Mouse (Mus musculus) midbrain, embryonic 11.5 days (tissue): ENCODE data around the gene Trex1. TPM values are rescaled to one million over a fixed set of nuclear protein-coding genes. Genes with fewer than 3 reads are reported as not detected.

Source experiments
- ATAC-seq: fragments of 200-750 bp; cut with Nextera tagmentation; 2 replicates; pipeline ENCODE4 v1.8.0; 2017; ENCODE audit warnings: moderate TSS enrichment, moderate library complexity; ENCODE audit not compliant: low FRiP score
- DNase-seq: peaks from one replicate; pipeline ENCODE4 v3.0.0; 2015; ENCODE audit warnings: low spot score; ENCODE audit errors: missing footprints
- H3K27ac ChIP-seq: fragments of 300-500 bp; sonication (generic); 2 replicates; pipeline ENCODE4 v1.5.1; 2014; ENCODE audit warnings: low read depth, low read length
- H3K27me3 ChIP-seq: fragments of 300-500 bp; sonication (generic); 2 replicates; pipeline ENCODE4 v1.6.1; 2014; ENCODE audit warnings: mild to moderate bottlenecking, low read length, moderate library complexity, mixed read lengths; ENCODE audit not compliant: control insufficient read depth, insufficient read depth
- H3K36me3 ChIP-seq: fragments of 300-500 bp; sonication (generic); 2 replicates; pipeline ENCODE4 v1.6.1; 2014; ENCODE audit warnings: mild to moderate bottlenecking, low read length, moderate library complexity, mixed read lengths; ENCODE audit not compliant: control insufficient read depth, insufficient read depth
- H3K4me1 ChIP-seq: fragments of 300-500 bp; sonication (generic); 2 replicates; pipeline ENCODE4 v1.6.1; 2014; ENCODE audit warnings: low read length; ENCODE audit not compliant: control insufficient read depth, insufficient read depth
- H3K4me2 ChIP-seq: fragments of 300-500 bp; sonication (generic); 2 replicates; pipeline ENCODE4 v1.6.1; 2014; ENCODE audit warnings: mild to moderate bottlenecking, moderate library complexity
- H3K4me3 ChIP-seq: fragments of 300-500 bp; sonication (generic); 2 replicates; pipeline ENCODE4 v1.5.1; 2014; ENCODE audit warnings: low read depth, low read length
- H3K9ac ChIP-seq: fragments of 300-500 bp; sonication (generic); 2 replicates; pipeline ENCODE4 v1.6.1; 2014; ENCODE audit warnings: low read length
- H3K9me3 ChIP-seq: fragments of 300-500 bp; sonication (generic); 2 replicates; pipeline ENCODE4 v1.6.1; 2016; ENCODE audit warnings: low read length; ENCODE audit not compliant: control insufficient read depth
- WGBS: fragments of 180-500 bp; shearing (Covaris S2); extraction: QIAGEN DNeasy Blood & Tissue Kit; methylation state at CpG from one replicate; pipeline ENCODE4 v1.1.7; 2014; 5-methylcytosine and 5-hydroxymethylcytosine counted together
- polyA plus RNA-seq: library from polyadenylated mRNA; unstranded; fragments of >200 nt; fragmentation: Nextera tagmentation; extraction: Ambion mirVana; gene quantifications from 2 replicates; pipeline ENCODE4 v1.2.1, GENCODE M21; 2014

Trex1 gene
- polyA plus RNA-seq: 7.1 and 7.3 TPM in 2 replicates

DNA sequence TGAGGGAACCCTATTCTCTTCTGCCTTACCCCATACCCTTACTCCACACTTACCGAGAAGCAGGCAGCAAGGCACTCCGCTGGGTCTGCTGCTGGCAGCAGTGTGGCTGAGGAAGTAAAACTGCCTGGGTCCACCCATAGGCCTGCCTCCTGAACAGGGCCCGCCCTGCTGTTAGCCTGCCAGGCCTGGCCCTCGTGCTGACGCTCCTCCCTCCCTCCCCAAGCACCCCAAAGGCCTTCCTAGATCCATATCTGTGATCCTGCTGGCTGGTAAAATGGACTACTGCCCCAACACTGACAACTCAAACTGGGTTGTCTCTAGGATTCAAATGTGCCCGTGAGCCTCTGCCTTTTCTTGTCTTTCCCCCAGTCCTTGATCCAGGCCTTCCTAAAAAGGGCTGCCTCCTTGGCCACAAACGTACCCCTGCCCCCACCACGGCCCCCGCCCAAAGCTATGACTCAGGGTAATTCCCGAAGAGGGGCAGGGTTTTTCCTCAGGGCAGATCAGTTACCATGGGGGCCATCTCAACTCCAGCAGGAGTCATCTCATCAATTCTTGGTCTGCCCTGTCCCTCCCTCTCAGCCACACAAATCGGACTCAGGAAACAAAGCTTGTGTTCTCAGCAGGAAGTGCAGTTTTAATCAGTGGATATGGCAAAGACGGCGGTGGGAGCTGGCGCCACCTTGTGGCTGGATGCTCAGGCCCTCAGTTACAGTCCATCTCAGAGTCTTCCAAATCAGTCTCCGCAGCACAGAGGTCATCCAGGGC, at the start of gene Trex1:
Gene Trex1, minus strand, starts transcription at position 599 of the 768 bp plus-strand sequence.
- 28% methylated on average over 15 of the region's 15 CpGs for WGBS
- H3K9me3 ChIP-seq: no peaks in the 10 kb centered on the region
- peaks cover 11% of the 10 kb centered on the region; the same call in 1 of the 2 replicates for H3K36me3 ChIP-seq
- peak within 1 kb of the TSS; percentile 41 for H3K9ac ChIP-seq
- H3K4me1 ChIP-seq: peaks cover 9% of the 10 kb centered on the region; the same call in 1 of the 2 replicates
- H3K4me3 ChIP-seq: peak within 1 kb of the TSS; percentile 6; the same call in 1 of the 2 replicates
- peak; percentile 77 for ATAC-seq
- peak within 1 kb of the TSS; percentile 5; the same call in 1 of the 2 replicates for H3K27ac ChIP-seq
- H3K27me3 ChIP-seq: no peaks in the 10 kb centered on the region
- peak; percentile 98 for DNase-seq
- peak within 1 kb of the TSS; percentile 20 for H3K4me2 ChIP-seq

DNA sequence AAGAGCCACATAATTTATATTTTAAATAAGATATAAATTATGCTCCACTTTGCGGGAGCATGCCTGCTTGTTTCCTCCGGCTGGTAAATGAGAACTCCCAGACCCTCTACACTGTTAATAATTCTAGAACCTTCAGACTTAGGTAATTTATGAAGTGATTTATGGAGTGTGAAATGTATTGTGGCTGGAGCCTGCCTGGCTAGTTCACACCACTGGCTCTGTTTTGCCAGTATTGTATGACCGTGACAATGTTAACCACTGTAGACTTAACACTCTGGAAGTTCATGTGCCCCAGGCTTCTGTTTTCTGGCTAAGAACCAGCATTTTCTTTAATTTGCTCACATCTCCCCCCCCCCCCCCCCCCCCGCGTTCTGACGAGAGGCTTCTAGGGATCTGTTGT, 47.8 kb upstream of the Trex1 start:
- H3K36me3 ChIP-seq: peaks cover 67% of the 10 kb centered on the region
- DNase-seq (no peak), ATAC-seq (no peak)
- no peak overlapping the region for H3K4me3 ChIP-seq
- H3K9ac ChIP-seq: no peak overlapping the region
- 92% methylated on average over 6 of the region's 6 CpGs for WGBS
- no peaks in the 10 kb centered on the region for H3K9me3 ChIP-seq
- no peak overlapping the region for H3K27ac ChIP-seq
- no peaks in the 10 kb centered on the region for H3K27me3 ChIP-seq
- H3K4me2 ChIP-seq: no peak overlapping the region
- H3K4me1 ChIP-seq: no peaks in the 10 kb centered on the region

DNA sequence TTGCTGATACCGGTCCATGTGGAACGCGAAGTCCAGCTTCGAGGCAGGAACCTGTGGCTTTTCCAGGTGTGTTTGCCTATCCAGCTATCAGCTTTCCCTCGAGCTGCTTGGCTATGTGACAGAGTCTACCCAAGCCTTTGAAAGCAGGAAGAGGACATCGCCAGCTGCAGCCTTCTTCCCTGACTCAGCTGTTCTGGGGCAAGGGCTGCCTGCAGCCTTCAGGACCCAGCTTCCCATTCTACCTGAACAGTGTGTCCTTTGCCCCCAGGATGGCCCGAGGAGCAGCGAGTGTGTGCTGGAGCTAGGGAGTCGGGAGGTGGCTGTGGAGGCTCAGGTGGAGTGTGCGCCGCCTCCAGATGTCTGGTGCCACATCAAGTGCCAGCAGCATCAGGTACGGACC, 46.1 kb upstream of the Trex1 start:
- Histone ChIP-seq H3K4me2 (no peak overlapping the region), H3K9me3 (no peaks in the 10 kb centered on the region), H3K4me1 (no peaks in the 10 kb centered on the region), H3K36me3 (peaks cover 55% of the 10 kb centered on the region), H3K27ac (no peak overlapping the region), H3K4me3 (no peak overlapping the region), H3K27me3 (no peaks in the 10 kb centered on the region), H3K9ac (no peak overlapping the region)
- DNase-seq (no peak), ATAC-seq (no peak)
- 96% methylated on average over 12 of the region's 12 CpGs for WGBS

DNA sequence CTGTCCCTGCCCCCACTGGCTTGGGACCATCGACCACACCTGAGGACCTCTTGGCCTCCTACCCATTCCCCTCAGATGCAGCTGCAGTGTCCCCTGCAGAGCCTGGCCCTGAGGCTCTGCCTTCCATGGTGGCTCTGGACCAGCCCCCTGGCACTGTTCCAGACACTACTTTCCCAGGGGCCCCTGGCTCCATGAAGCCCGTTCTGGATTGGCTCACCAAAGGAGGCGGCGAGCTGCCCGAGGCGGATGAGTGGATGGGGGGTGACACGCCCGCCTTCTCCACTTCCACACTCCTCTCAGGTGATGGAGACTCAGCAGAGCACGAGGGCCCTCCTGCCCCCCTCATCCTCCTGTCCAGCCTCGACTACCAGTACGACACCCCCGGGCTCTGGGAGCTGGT, 45.5 kb upstream of the Trex1 start:
- H3K9me3 ChIP-seq: no peaks in the 10 kb centered on the region

GRCm38 (mm10) chr9:109104083-109104482, 44.5 kb upstream of the Trex1 start:
- 81% methylated on average over 9 of the region's 9 CpGs for WGBS
- no peak overlapping the region for H3K9ac ChIP-seq

More for the DNA sequence above, 45.5 kb upstream of the Trex1 start:
- Histone ChIP-seq H3K9ac (no peak overlapping the region), H3K27me3 (no peaks in the 10 kb centered on the region), H3K4me2 (no peak overlapping the region), H3K4me3 (no peak overlapping the region), H3K27ac (no peak overlapping the region), H3K4me1 (no peaks in the 10 kb centered on the region), H3K36me3 (peaks cover 52% of the 10 kb centered on the region)
- no peak for ATAC-seq
- DNase-seq: no peak
- WGBS: 82% methylated on average over 12 of the region's 12 CpGs

DNA sequence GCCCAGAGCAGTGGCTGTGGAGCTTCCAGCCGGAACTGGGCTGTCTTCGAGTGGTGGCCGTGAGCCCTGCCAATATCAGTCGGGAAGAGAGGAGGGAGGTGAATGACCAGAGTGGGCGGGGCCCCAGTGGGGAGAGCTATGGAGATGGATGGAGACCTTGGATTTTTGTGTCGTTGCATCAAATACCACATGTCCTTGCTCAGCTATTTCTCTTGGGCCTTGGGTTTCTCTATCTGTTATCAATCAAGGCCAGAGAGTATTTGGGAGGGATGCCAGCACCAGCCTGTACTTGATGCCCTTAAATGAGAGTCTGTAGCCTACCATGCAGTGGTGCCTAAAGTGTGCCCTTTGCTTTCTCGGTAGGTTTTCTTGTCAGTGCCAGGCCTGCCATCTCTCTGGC, 43.7 kb upstream of the Trex1 start:
- WGBS: 73% methylated on average over 7 of the region's 7 CpGs

More at GRCm38 (mm10) chr9:109104083-109104482, 44.5 kb upstream of the Trex1 start:
- no peak for DNase-seq
- H3K4me1 ChIP-seq: peaks cover 4% of the 10 kb centered on the region
- ATAC-seq: no peak
- no peak overlapping the region for H3K4me2 ChIP-seq
- no peaks in the 10 kb centered on the region for H3K9me3 ChIP-seq
- H3K4me3 ChIP-seq: no peak overlapping the region
- H3K27ac ChIP-seq: no peak overlapping the region
- no peaks in the 10 kb centered on the region for H3K27me3 ChIP-seq
- peaks cover 55% of the 10 kb centered on the region for H3K36me3 ChIP-seq

GRCm38 (mm10) chr9:109102541-109102940, 43.0 kb upstream of the Trex1 start:
- H3K27me3 ChIP-seq: no peaks in the 10 kb centered on the region
- no peaks in the 10 kb centered on the region for H3K9me3 ChIP-seq
- H3K9ac ChIP-seq: no peak overlapping the region
- no peak overlapping the region for H3K4me2 ChIP-seq
- H3K4me1 ChIP-seq: peaks cover 19% of the 10 kb centered on the region
- no peak overlapping the region for H3K27ac ChIP-seq
- H3K4me3 ChIP-seq: no peak overlapping the region
- ATAC-seq (no peak), DNase-seq (no peak)
- peaks cover 45% of the 10 kb centered on the region for H3K36me3 ChIP-seq
- 89% methylated on average over 3 of the region's 3 CpGs for WGBS

More for the DNA sequence above, 43.7 kb upstream of the Trex1 start:
- DNase-seq (no peak), ATAC-seq (no peak)
- Histone ChIP-seq H3K4me3 (no peak overlapping the region), H3K27me3 (no peaks in the 10 kb centered on the region), H3K9me3 (no peaks in the 10 kb centered on the region), H3K27ac (no peak overlapping the region), H3K36me3 (peaks cover 50% of the 10 kb centered on the region), H3K4me2 (no peak overlapping the region), H3K9ac (no peak overlapping the region), H3K4me1 (peaks cover 12% of the 10 kb centered on the region)

DNA sequence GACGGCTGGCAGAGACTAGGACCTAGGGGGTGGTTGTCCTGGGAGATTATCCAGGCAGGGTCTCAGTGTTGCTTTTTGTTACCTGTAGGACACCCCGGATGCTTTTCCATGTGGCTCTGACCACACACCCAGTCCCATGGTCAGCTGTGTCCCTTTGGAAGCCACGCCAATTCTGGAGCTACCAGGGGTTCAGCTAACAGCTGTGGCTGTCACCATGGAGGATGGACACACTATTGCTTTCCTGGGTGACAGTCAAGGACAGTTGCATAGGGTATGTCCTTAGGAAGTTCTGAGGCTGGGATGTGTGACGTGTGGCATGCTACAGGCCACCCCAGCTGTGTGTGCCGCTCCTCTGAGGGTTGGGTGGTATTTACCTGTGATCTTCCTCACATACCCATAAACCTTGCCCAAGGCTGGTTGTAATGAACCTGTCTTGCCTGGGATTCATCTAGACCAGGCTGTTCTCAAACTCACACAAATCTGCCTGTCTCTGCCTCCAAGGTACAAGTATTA, 42.5 kb upstream of the Trex1 start:
- 91% methylated on average over 5 of the region's 5 CpGs for WGBS
- Histone ChIP-seq H3K27ac (no peak overlapping the region), H3K27me3 (no peaks in the 10 kb centered on the region), H3K9me3 (no peaks in the 10 kb centered on the region), H3K4me1 (peaks cover 25% of the 10 kb centered on the region), H3K4me3 (no peak overlapping the region), H3K9ac (no peak overlapping the region), H3K36me3 (peaks cover 43% of the 10 kb centered on the region), H3K4me2 (no peak overlapping the region)
- no peak for ATAC-seq
- DNase-seq: no peak

DNA sequence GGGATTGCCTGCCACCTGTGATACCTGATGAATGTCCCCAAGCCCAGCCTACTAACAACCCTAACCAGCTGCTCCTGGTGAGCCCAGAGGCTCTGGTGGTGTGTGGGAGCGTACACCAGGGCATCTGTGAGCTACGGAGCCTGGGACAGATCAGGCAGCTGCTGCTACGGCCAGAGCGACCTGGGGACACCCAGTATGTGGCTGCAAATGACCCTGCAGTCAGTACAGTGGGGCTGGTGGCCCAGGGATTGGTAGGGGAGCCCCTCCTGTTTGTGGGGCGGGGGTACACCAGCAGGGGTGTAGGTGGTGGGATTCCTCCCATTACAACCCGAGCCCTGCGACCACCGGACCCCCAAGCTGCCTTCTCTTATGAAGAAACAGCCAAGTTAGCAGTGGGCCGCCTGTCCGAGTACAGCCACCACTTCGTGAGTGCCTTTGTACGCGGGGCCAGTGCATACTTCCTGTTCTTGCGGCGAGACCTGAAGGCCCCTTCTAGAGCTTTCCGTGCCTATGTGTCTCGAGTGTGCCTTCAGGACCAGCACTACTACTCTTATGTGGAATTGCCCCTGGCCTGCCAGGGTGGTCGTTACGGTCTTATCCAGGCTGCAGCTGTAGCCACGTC, 40.9 kb upstream of the Trex1 start:
- H3K4me3 ChIP-seq: no peak overlapping the region
- H3K4me1 ChIP-seq: peaks cover 25% of the 10 kb centered on the region
- 92% methylated on average over 20 of the region's 20 CpGs for WGBS
- H3K27me3 ChIP-seq: no peaks in the 10 kb centered on the region
- ATAC-seq: no peak
- H3K9me3 ChIP-seq: no peaks in the 10 kb centered on the region
- peaks cover 28% of the 10 kb centered on the region for H3K36me3 ChIP-seq
- H3K9ac ChIP-seq: no peak overlapping the region
- no peak overlapping the region for H3K4me2 ChIP-seq
- no peak overlapping the region for H3K27ac ChIP-seq
- DNase-seq: no peak
